Mouse (Mus musculus) lung, embryonic 14.5 days (tissue): ENCODE data around the gene Eif4g3. TPM values are rescaled to one million over a fixed set of nuclear protein-coding genes. Genes with fewer than 3 reads are reported as not detected.

ENCODE experiments used
- ATAC-seq: fragments of 200-750 bp; cut with Nextera tagmentation; 2 replicates; pipeline ENCODE4 v1.8.0; 2017; ENCODE audit warnings: mild to moderate bottlenecking, moderate TSS enrichment, moderate library complexity; ENCODE audit not compliant: insufficient read depth
- DNase-seq: peaks from one replicate; pipeline ENCODE4 v3.0.0-alpha.2; 2015
- H3K27ac ChIP-seq: fragments of 300-500 bp; sonication (generic); 2 replicates; pipeline ENCODE4 v1.5.1; 2014; ENCODE audit warnings: low read depth, mild to moderate bottlenecking, moderate library complexity
- H3K27me3 ChIP-seq: fragments of 300-500 bp; sonication (generic); 2 replicates; pipeline ENCODE4 v1.6.1; 2014; ENCODE audit warnings: low read length, control low read depth; ENCODE audit not compliant: insufficient read depth
- H3K36me3 ChIP-seq: fragments of 300-500 bp; sonication (generic); 2 replicates; pipeline ENCODE4 v1.6.1; 2014; ENCODE audit warnings: control low read depth; ENCODE audit not compliant: insufficient read depth
- H3K4me1 ChIP-seq: fragments of 300-500 bp; sonication (generic); 2 replicates; pipeline ENCODE4 v1.6.1; 2014; ENCODE audit warnings: antibody characterized with exemption, control low read depth; ENCODE audit not compliant: insufficient read depth
- H3K4me2 ChIP-seq: fragments of 300-500 bp; sonication (generic); 2 replicates; pipeline ENCODE4 v1.6.1; 2014; ENCODE audit warnings: mild to moderate bottlenecking
- H3K4me3 ChIP-seq: fragments of 300-500 bp; sonication (generic); 2 replicates; pipeline ENCODE4 v1.5.1; 2014; ENCODE audit warnings: low read depth, low read length
- H3K9ac ChIP-seq: fragments of 300-500 bp; sonication (generic); 2 replicates; pipeline ENCODE4 v1.6.1; 2014
- H3K9me3 ChIP-seq: fragments of 300-500 bp; sonication (generic); 2 replicates; pipeline ENCODE4 v1.6.1; 2016; ENCODE audit warnings: low read depth, low read length, control low read depth
- CTCF ChIP-seq: IDR thresholded peaks from 2 replicates; pipeline ENCODE4 v1.5.1; 2016; ENCODE audit warnings: antibody characterized with exemption, low read depth
- WGBS: fragments of 180-500 bp; shearing (Covaris S2); extraction: QIAGEN DNeasy Blood & Tissue Kit; methylation state at CpG from one replicate; pipeline ENCODE4 v1.1.7; 2014; 5-methylcytosine and 5-hydroxymethylcytosine counted together
- polyA plus RNA-seq: library from polyadenylated mRNA; unstranded; fragments of >200 nt; fragmentation: Nextera tagmentation; extraction: Ambion mirVana; gene quantifications from 2 replicates; pipeline ENCODE4 v1.2.1, GENCODE M21; 2014

The Eif4g3 gene
- polyA plus RNA-seq, 1 experiment from 2014 or later, result 42.9 TPM

DNA sequence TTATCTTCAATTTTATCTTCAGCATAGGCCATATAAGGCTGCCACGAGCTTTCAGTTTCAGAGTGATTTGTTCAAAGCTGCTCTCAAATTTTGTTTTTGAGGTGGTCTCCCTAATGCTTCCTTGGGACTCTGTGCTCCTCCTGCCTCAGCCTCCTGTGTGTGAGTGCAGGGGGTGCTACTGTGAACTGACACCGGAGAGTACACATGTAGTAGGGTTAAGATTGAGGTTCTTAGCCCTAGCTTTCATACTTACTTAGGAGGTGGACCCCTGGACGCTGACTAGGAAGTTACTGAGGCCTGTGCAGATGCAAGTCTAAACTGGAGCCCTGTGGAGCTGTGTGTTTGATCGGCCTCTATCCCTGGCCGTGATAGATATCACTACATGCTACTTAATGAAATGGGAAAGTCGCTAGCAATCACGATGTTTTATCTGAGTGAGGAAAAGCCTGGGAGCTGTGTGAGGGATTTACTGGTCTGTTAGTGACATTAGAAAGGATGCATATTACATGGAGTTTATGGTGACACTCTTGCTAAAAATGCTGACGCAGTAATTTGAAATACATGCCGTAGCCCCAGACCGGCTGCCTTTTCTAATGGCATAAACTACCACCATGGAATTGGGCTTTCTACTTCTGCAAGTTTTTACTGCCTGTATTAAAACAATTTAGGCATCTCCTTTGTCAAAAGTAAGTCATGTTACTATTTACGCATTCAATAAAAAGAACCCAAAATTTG lies 225.3 kb downstream of the Eif4g3 start:
- 76% methylated on average over 11 of the region's 11 CpGs for WGBS
- no peak for ATAC-seq
- peaks cover 11% of the 10 kb centered on the region; the same call in 1 of the 2 replicates for H3K4me1 ChIP-seq
- no peak for DNase-seq
- no peak for TF ChIP-seq CTCF
- H3K9ac ChIP-seq, result peak overlapping the region; percentile 95
- no peaks in the 10 kb centered on the region for H3K9me3 ChIP-seq
- peak overlapping the region; percentile 97 for H3K4me3 ChIP-seq
- peak overlapping the region; percentile 89 for H3K27ac ChIP-seq
- H3K4me2 ChIP-seq, result peak overlapping the region; percentile 88
- H3K27me3 ChIP-seq, result no peaks in the 10 kb centered on the region
- H3K36me3 ChIP-seq, result peaks cover 18% of the 10 kb centered on the region

DNA sequence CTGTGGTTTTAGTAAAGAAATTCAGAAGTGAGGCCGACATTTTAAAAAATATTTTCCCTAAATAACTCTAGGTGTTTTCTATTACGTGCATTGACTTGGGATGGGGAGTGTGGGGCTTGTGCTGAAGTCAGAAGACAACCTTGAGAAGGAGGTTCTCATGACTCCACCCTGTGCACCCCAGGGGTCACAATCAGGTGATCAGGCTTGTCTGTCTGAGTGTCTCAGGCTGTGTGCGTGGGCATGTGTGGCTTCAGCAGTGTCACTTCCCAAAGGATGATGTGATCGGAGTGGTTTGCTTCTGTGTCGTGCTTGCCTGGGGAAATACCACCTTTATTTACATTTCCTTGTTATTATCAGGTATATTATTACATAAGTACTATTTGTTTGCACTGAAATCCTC lies 226.5 kb downstream of the Eif4g3 start:
- H3K4me2 ChIP-seq, result no peak overlapping the region; the same call in 1 of the 2 replicates
- peaks cover 11% of the 10 kb centered on the region; the same call in 1 of the 2 replicates for H3K4me1 ChIP-seq
- no peak overlapping the region for H3K9ac ChIP-seq
- no peaks in the 10 kb centered on the region for H3K9me3 ChIP-seq
- H3K27me3 ChIP-seq, result no peaks in the 10 kb centered on the region
- H3K27ac ChIP-seq, result no peak overlapping the region
- TF ChIP-seq CTCF, result no peak
- H3K36me3 ChIP-seq, result peaks cover 30% of the 10 kb centered on the region
- DNase-seq (no peak), ATAC-seq (no peak)
- no peak overlapping the region for H3K4me3 ChIP-seq
- 79% methylated on average over 5 of the region's 5 CpGs for WGBS

DNA sequence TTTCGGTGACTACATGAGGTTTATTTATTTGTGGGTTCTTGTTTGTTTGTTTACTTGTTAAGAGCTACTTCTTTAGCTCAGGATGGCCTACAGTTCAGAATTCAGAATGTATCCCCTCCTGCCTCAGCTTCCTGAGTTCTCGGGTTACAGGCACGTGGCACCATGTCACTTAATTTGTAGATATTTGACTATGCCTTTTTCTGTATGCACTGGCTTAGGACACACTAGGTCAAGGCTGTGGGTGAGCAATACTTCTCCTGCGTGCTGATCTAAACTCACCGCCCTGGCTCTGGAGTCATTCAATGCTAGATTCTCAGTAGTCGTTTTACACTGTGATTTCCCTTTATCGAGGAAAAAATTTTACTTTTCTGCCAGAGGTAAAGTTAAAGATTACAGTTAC lies 227.9 kb downstream of the Eif4g3 start:
- Histone ChIP-seq H3K27ac (no peak overlapping the region), H3K27me3 (no peaks in the 10 kb centered on the region), H3K4me3 (no peak overlapping the region), H3K4me2 (no peak overlapping the region), H3K36me3 (peaks cover 44% of the 10 kb centered on the region), H3K4me1 (peaks cover 9% of the 10 kb centered on the region; the same call in 1 of the 2 replicates), H3K9ac (no peak overlapping the region), H3K9me3 (no peaks in the 10 kb centered on the region)
- no peak for DNase-seq
- 75% methylated on average over 7 of the region's 7 CpGs for WGBS
- ATAC-seq, result no peak
- no peak for TF ChIP-seq CTCF

DNA sequence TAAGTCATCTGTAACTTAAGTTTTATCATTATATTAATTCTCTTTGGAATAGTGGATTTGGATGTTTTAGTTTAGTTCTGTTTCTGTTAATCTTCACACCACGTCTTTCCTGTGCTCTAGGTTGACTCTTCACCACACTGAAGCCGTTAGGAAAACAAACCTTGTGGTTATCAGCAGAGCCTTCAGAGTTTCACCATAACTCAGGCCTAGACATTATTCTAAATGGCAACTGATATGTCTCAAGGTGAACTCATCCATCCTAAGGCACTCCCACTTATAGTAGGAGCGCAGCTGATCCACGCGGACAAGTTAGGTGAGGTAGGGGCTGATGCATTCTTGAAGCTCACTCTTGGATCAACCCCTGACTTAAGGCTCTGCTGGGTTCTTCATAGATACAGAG lies 228.6 kb downstream of the Eif4g3 start:
- no peak for DNase-seq
- H3K4me2 ChIP-seq, result no peak overlapping the region
- TF ChIP-seq CTCF, result no peak
- H3K4me1 ChIP-seq, result peaks cover 9% of the 10 kb centered on the region; the same call in 1 of the 2 replicates
- H3K27ac ChIP-seq, result no peak overlapping the region
- H3K4me3 ChIP-seq, result no peak overlapping the region
- no peaks in the 10 kb centered on the region for H3K27me3 ChIP-seq
- H3K36me3 ChIP-seq, result peaks cover 51% of the 10 kb centered on the region
- no peak overlapping the region for H3K9ac ChIP-seq
- no peak for ATAC-seq
- H3K9me3 ChIP-seq, result no peaks in the 10 kb centered on the region
- WGBS, result 79% methylated on average over 5 of the region's 5 CpGs

DNA sequence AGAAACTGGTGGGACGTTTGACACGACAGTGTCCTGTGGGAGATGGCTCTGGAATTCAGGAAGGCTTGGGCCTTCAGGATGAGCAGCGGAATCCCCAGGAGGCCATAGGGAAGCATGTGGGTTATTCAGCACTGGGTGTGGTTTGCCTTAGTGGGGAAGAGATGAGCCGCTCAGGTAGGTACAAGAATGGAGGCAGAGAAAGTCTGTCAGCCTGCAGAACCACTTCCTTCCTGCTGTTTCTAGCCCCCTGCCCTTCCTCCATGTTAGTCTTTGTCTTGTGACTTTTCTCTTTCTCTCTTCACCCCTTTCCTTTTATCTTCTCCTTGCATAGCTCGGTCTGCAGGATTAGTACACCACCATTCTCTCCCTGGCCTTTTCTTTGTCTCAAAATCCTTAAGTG lies 229.6 kb downstream of the Eif4g3 start:
- Histone ChIP-seq H3K4me3 (no peak overlapping the region), H3K9ac (no peak overlapping the region), H3K27me3 (no peaks in the 10 kb centered on the region), H3K27ac (no peak overlapping the region), H3K9me3 (no peaks in the 10 kb centered on the region), H3K36me3 (peaks cover 59% of the 10 kb centered on the region), H3K4me1 (peaks cover 9% of the 10 kb centered on the region; the same call in 1 of the 2 replicates), H3K4me2 (no peak overlapping the region)
- WGBS, result 86% methylated on average over 5 of the region's 5 CpGs
- DNase-seq (no peak), ATAC-seq (no peak)
- TF ChIP-seq CTCF, result no peak

DNA sequence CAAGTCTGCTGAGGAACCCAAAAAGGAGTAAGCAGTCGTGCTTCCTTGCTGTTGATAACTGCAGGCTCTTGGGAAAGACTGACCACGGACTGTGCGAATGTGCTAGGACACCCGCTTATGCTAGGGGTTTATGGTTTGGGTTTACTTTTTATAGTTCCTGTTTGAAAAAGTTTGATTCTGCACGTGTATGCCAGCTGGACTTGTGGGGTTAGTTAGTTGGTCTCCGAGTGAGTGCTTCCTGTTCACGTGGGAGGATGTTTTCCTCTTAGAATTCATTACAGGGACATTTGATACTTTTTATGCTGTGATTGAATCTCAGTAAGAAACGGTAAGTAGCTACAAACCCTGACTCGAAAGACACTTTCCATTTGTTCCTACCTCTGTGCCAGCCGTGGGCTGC lies 230.8 kb downstream of the Eif4g3 start:
- H3K4me2 ChIP-seq, result no peak overlapping the region
- H3K4me1 ChIP-seq, result 0 out of 2 replicates have a peak, but pooled peaks cover 1% of the 10 kb centered on the region
- H3K36me3 ChIP-seq, result peaks cover 70% of the 10 kb centered on the region
- no peaks in the 10 kb centered on the region for H3K9me3 ChIP-seq
- H3K4me3 ChIP-seq, result no peak overlapping the region
- ATAC-seq (no peak), DNase-seq (no peak)
- H3K9ac ChIP-seq, result no peak overlapping the region
- no peak overlapping the region for H3K27ac ChIP-seq
- 83% methylated on average over 10 of the region's 10 CpGs for WGBS
- no peak for TF ChIP-seq CTCF
- no peaks in the 10 kb centered on the region for H3K27me3 ChIP-seq

DNA sequence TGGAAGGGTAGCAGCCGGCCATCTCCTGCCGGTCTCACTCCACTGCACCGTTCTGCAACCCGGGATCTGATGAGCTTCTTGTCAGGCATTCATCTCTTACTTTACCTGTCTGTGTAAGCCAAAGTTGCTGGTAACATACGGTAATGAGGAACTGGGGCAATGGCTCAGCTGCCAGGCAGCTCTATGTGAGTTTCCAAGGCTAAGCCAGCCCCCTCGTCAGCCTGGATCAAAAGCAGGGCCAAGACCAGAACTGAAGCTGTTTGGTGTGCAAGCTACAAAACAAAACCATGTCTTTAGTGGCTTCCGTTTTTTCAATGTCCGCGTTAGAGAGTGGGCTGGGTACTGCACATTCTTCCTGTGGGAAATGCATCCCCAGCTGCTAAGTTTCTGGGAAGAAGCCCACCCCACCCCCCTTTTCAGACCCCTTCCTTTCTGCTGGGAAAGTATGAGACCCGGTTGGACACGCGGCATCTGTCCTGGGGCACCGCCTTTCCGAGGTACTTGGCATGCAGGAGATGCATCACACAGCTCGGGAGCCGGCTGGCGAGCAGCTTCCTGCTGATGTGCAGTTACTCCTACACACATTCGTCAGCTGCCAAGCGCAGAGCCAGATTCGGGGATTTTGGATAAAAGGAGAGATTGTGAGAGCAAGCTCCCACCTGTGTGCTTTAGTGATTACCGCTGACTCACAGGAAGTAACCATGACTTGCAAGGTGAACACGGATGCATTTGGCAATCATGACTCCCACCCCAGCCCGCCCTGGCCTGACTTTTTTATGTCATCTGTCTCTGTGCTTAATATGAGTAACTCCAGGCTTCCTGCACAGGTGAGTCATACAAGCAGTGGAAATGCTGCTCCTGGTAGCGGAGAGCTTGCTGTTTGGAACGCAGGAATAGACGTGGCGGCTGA lies 254.2 kb downstream of the Eif4g3 start:
- no peak overlapping the region for H3K9ac ChIP-seq
- H3K9me3 ChIP-seq, result no peaks in the 10 kb centered on the region
- H3K27ac ChIP-seq, result no peak overlapping the region
- 59% methylated on average over 27 of the region's 27 CpGs for WGBS
- TF ChIP-seq CTCF, result no peak
- ATAC-seq, result no peak
- peaks cover 52% of the 10 kb centered on the region for H3K36me3 ChIP-seq
- no peak overlapping the region for H3K4me2 ChIP-seq
- no peak for DNase-seq
- H3K27me3 ChIP-seq, result peaks cover 23% of the 10 kb centered on the region
- H3K4me3 ChIP-seq, result no peak overlapping the region
- H3K4me1 ChIP-seq, result peaks cover 5% of the 10 kb centered on the region; the same call in 1 of the 2 replicates
